Mouse (Mus musculus): ENCODE measurements around the gene Diras1.

GRCm38 (mm10) chr10:81052577-81052976 is 27.1 kb upstream of the Diras1 start:
- TF ChIP-seq POLR2A (IDR thresholded peaks at IDR 0.05; ENCODE audit: low read depth, low read length) (no peak), CTCF (IDR thresholded peaks at IDR 0.05; ENCODE audit: borderline replicate concordance, insufficient read depth, low read length) (no peak)
